Mouse (Mus musculus) heart, embryonic 12.5 days (tissue): ENCODE results near the gene Atat1. TPM values are rescaled to one million over a fixed set of nuclear protein-coding genes. Genes with fewer than 3 reads are reported as not detected.

Experiments used
- ATAC-seq: fragments of 200-750 bp; cut with Nextera tagmentation; 2 replicates; pipeline ENCODE4 v1.8.0; 2017; ENCODE audit warnings: moderate TSS enrichment, moderate library complexity; ENCODE audit not compliant: insufficient number of reproducible peaks, low FRiP score
- H3K27ac ChIP-seq: fragments of 300-500 bp; sonication (generic); 2 replicates; pipeline ENCODE4 v1.5.1; 2016; ENCODE audit warnings: mild to moderate bottlenecking, moderate library complexity; ENCODE audit not compliant: poor library complexity, severe bottlenecking
- H3K27me3 ChIP-seq: fragments of 300-500 bp; sonication (generic); replicated peaks from 2 replicates; pipeline ENCODE4 v1.6.1; 2016; ENCODE audit warnings: mild to moderate bottlenecking, moderate library complexity
- H3K36me3 ChIP-seq: fragments of 300-500 bp; sonication (generic); 2 replicates; pipeline ENCODE4 v1.6.1; 2016; ENCODE audit warnings: mild to moderate bottlenecking, moderate library complexity
- H3K4me1 ChIP-seq: fragments of 300-500 bp; sonication (generic); replicated peaks from 2 replicates; pipeline ENCODE4 v1.6.1; 2016; ENCODE audit warnings: mild to moderate bottlenecking
- H3K4me2 ChIP-seq: fragments of 300-500 bp; sonication (generic); 2 replicates; pipeline ENCODE4 v1.6.1; 2016; ENCODE audit warnings: mild to moderate bottlenecking, moderate library complexity
- H3K4me3 ChIP-seq: fragments of 300-500 bp; sonication (generic); 2 replicates; pipeline ENCODE4 v1.5.1; 2016; ENCODE audit warnings: mild to moderate bottlenecking
- H3K9ac ChIP-seq: fragments of 300-500 bp; sonication (generic); 2 replicates; pipeline ENCODE4 v1.6.1; 2016; ENCODE audit warnings: mild to moderate bottlenecking, moderate library complexity
- H3K9me3 ChIP-seq: fragments of 300-500 bp; sonication (generic); replicated peaks from 2 replicates; pipeline ENCODE4 v1.6.1; 2016; ENCODE audit warnings: mild to moderate bottlenecking, moderate library complexity
- WGBS: fragments of 180-500 bp; shearing (Covaris S2); methylation state at CpG from one replicate; pipeline ENCODE4 v1.1.7; 2016; 5-methylcytosine and 5-hydroxymethylcytosine counted together
- polyA plus RNA-seq: library from polyadenylated mRNA; unstranded; fragments of >200 nt; fragmentation: Nextera tagmentation; extraction: Ambion mirVana; gene quantifications from 2 replicates; pipeline ENCODE4 v1.2.1, GENCODE M21; 2016

The Atat1 gene
- polyA plus RNA-seq, 1 experiment from 2014 or later, result 56.4 TPM

DNA sequence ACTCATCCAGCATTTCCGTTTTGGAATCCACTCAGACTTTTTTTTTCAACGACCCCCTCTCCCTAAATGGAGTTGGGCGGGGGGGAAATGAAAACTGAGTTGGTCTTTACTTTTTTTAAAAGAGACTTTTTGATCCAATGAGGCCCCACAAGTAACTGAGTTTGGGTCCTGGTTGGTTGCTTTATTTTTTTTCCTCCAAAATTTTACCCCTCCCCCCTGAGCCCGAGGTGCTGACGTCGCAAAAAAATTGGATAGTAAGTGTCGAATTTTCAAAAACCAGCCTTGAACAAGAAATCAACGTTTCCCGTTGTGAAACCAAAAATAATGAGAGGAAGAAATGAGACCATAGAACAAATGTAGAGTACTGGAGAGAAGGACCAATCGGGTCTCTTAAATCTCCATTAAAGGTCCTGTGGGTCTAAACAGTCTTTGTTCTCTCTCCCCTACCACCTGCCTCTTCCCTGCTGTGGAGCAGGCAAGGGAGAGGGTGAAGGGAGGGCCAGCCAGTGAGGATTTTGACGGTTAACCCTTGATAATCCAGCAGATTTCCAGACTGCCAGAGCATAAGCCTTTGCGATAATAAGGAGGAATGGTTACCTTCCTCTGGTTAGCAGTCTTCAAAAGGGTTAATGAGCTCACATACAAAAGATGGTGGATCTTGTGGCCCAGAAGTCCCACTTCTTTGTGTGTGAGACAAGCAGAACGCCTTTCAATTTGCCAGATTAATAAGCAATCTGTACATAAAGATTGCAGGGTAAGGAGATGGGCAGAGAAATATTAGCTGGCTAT is 7.8 kb upstream of the Atat1 start:
- Histone ChIP-seq H3K9ac (peak overlapping the region; percentile 99), H3K4me2 (peak overlapping the region; percentile 96), H3K27me3 (no peaks in the 10 kb centered on the region), H3K4me3 (peak overlapping the region; percentile 79), H3K9me3 (no peaks in the 10 kb centered on the region), H3K27ac (peak overlapping the region; percentile 97), H3K36me3 (peaks cover 24% of the 10 kb centered on the region), H3K4me1 (peaks cover 33% of the 10 kb centered on the region)
- under 1% methylated on average over 13 of the region's 13 CpGs for WGBS
- ATAC-seq, result no peak

DNA sequence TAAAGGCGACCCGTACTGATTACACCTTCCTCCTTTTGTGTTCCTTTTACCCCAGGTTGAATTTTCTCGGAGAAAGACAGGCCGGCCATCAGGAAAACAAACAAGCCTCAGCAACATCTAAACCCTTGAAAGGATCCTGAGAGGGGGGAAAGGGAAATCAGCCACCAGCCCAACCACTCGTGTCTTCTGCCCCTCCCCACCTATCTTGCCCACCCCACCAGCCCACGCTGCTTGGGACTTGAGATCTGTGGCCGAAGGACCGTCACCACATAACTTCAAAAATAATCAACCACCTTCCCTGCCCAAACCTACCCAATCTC is 7.2 kb upstream of the Atat1 start:
- ATAC-seq, result no peak
- under 1% methylated on average over 8 of the region's 8 CpGs for WGBS

DNA sequence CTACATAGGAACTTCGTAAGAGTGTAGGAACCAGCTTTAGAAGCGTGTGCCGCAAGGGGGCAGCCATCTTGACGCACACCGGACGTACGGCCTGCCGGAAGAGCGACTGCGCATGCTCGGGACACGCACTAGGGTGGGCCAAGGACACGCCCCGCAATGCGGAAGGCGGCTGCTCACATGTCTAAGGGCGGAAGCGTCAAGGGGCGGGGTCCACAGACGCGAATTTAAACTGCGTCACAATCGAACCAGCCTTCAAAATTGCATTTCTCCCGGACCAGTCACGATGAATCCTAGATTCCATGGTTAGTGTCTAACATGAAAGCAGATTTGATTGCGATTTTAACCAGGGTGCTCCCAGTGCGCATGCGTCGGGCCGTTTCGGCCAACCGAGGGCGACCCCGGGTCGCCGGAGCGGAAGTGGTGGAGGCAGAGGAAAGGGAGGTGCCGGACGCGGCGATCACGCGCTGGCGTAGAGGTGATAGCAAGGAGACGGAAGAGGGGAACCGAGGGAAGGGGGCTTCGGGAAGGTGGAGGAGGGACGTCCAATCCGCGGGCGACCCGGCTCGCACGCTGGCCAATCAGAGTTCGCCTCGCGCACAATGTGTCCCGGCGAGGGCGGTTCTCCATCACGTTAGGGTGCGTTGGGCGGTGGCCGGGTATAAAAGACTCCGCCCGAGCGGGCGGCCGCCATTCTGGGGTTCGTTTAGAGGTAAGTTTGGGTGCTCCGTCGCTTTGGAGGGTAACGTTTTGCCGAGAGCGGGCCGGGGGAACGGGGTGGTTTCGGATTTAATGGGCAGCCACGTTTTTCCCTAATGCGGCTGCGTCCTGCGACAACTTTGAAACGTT is 6.6 kb upstream of the Atat1 start, which contains the start of the genes Mrps18b and Ppp1r10:
Gene Mrps18b, minus strand, starts transcription at position 93 of the 846 bp plus-strand sequence.
Gene Ppp1r10, plus strand, starts transcription at position 138 of the 846 bp plus-strand sequence.
- H3K27ac ChIP-seq, result peak within 1 kb of the TSS; percentile 97
- no peaks in the 10 kb centered on the region for H3K27me3 ChIP-seq
- H3K36me3 ChIP-seq, result peaks cover 35% of the 10 kb centered on the region
- WGBS, result under 1% methylated on average over 83 of the region's 83 CpGs
- no peaks in the 10 kb centered on the region for H3K9me3 ChIP-seq
- peak; percentile 96 for ATAC-seq
- peaks cover 30% of the 10 kb centered on the region for H3K4me1 ChIP-seq
- H3K4me3 ChIP-seq, result peak within 1 kb of the TSS; percentile 79
- peak within 1 kb of the TSS; percentile 96 for H3K4me2 ChIP-seq
- H3K9ac ChIP-seq, result peak within 1 kb of the TSS; percentile 99

More for the DNA sequence above, 7.2 kb upstream of the Atat1 start:
- Histone ChIP-seq H3K4me3 (peak overlapping the region; percentile 79), H3K27ac (peak overlapping the region; percentile 97), H3K4me2 (peak overlapping the region; percentile 96), H3K4me1 (peaks cover 33% of the 10 kb centered on the region), H3K9me3 (no peaks in the 10 kb centered on the region), H3K36me3 (peaks cover 29% of the 10 kb centered on the region), H3K27me3 (no peaks in the 10 kb centered on the region), H3K9ac (peak overlapping the region; percentile 99)

DNA sequence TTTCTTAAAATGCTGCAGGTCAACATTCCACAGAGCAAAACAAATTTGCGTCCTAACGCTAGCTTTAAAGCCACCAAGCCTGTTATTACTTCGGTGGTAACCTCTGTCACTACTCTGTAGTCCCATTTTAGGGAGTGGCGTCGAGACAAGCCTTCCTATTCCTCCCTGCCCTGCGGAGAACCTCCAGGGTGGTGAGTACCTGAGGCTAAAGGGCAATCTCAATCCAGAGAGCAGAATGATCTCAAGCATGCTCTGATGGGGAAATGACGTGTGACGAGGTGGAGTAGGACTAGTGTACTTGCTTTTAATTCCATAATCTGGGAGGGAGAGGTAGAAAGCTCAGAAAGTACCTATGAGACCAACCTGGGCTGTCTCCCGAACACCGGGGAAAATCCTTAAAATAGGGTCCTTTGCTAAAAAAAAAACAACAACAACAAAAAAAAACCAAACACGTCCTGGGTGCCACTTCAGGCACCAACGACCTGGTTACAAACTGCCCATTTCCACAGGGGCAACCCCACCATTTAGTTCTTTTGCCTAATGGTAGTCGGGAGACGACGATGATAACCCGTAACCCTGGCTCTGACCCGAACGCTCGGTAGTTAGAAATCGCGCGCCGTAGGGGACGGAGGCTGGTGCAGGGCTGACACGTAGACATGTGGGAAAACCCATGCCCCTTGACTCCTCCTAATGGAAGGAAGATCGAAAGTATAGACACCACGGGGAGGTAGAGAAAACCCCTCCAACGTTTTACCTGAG is 5.8 kb upstream of the Atat1 start:
- Histone ChIP-seq H3K4me1 (peaks cover 23% of the 10 kb centered on the region), H3K36me3 (peaks cover 43% of the 10 kb centered on the region), H3K9ac (peak overlapping the region; percentile 79), H3K9me3 (no peaks in the 10 kb centered on the region), H3K4me3 (peak overlapping the region; percentile 79), H3K4me2 (peak overlapping the region; percentile 86), H3K27ac (peak overlapping the region; percentile 97), H3K27me3 (no peaks in the 10 kb centered on the region)
- 0 out of 2 replicates have a peak, but pooled peaks have one; percentile 0 for ATAC-seq
- WGBS, result 2% methylated on average over 28 of the region's 28 CpGs

DNA sequence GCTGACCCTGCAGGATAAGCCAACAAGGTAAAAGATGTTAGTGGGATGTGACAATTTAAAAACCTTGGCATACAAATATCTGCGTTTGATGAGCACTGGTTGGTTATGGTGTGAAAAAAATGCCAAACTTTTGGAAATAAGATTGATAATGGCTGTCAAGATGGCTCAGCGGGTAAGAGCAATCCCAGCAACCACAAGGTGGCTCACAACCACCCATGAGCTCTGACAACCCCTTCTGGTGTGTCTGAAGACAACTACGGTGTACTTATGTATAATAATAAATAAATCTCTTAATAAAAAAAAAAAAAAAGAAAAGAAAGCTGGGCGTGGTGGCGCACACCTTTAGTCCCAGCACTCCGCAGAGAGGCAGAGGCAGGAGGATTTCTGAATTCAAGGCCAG is 5.1 kb upstream of the Atat1 start:
- ATAC-seq, result no peak
- 76% methylated on average over 6 of the region's 6 CpGs for WGBS
- no peak overlapping the region for H3K27ac ChIP-seq
- no peaks in the 10 kb centered on the region for H3K27me3 ChIP-seq
- peaks cover 43% of the 10 kb centered on the region for H3K36me3 ChIP-seq
- peak overlapping the region; percentile 79 for H3K4me3 ChIP-seq
- H3K4me1 ChIP-seq, result peaks cover 18% of the 10 kb centered on the region
- H3K9me3 ChIP-seq, result no peaks in the 10 kb centered on the region
- peak overlapping the region; percentile 86 for H3K4me2 ChIP-seq
- H3K9ac ChIP-seq, result peak overlapping the region; percentile 79; the same call in 1 of the 2 replicates

DNA sequence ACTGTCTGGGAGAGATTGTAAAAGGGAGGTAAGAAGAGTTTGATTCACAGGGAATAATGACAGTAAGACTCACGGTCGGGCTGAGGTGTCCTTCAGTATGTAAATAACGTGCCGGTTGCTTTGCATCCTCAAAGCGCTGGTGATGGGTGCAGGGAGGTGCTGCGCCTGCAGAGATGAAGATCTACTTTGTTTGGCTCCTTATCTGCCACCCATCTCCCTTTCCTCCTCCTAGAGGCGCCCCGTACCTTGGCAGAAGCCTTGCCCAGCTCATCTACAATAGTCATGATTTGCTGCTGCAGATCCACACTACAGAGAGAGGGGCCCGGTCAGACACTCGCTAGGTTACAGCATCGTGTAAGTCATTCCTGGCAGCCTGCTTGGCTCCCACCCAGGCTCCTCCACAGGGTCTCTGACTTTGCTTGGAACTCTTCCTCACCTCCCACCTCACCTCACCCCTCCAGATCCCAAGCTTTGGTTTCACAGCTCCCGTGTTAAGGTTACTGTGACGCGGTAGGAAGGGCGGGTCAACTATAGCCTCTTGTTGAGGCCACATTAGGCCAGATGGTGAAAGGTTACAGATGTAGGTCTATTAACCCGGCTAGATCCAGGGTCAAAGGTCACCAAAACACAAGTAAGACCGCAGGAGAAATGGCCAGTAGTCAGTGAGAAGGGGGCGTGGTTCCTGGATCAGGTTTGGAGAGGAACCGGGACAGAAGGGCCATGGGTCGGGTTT is 523 bp downstream of the Atat1 start:
- no peaks in the 10 kb centered on the region for H3K27me3 ChIP-seq
- H3K4me2 ChIP-seq, result peak overlapping the region; percentile 92
- H3K27ac ChIP-seq, result peak overlapping the region; percentile 61
- peak overlapping the region; percentile 68 for H3K4me3 ChIP-seq
- H3K4me1 ChIP-seq, result peaks cover 18% of the 10 kb centered on the region
- peaks cover 71% of the 10 kb centered on the region for H3K36me3 ChIP-seq
- no peaks in the 10 kb centered on the region for H3K9me3 ChIP-seq
- ATAC-seq, result peak; percentile 41; the same call in 1 of the 2 replicates
- 21% methylated on average over 20 of the region's 20 CpGs for WGBS
- peak overlapping the region; percentile 82 for H3K9ac ChIP-seq

DNA sequence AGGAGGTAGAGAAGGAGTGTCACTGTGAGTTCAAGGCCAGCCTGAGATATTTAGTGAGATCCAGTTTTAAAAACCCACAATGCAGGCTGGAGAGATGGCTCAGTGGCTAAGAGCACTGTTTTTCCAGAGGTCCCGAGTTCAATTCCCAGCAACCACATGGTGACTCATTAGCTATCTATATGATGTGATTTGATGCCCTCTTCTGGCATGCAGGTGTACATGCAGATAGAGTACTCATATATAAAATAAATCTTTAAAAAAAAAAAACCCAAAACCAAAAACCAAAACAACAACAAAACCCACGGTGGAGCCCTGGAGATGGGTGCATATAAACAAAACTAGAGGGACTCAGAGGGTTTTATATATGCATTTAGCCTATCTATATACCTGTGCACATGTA is 2.3 kb downstream of the Atat1 start:
- no peak overlapping the region for H3K4me2 ChIP-seq
- no peak overlapping the region for H3K4me3 ChIP-seq
- H3K27ac ChIP-seq, result no peak overlapping the region
- no peak for ATAC-seq
- H3K27me3 ChIP-seq, result no peaks in the 10 kb centered on the region
- no peaks in the 10 kb centered on the region for H3K9me3 ChIP-seq
- WGBS, result 83% methylated on average over 2 of the region's 2 CpGs
- peaks cover 26% of the 10 kb centered on the region for H3K4me1 ChIP-seq
- H3K36me3 ChIP-seq, result peaks cover 69% of the 10 kb centered on the region
- H3K9ac ChIP-seq, result no peak overlapping the region

DNA sequence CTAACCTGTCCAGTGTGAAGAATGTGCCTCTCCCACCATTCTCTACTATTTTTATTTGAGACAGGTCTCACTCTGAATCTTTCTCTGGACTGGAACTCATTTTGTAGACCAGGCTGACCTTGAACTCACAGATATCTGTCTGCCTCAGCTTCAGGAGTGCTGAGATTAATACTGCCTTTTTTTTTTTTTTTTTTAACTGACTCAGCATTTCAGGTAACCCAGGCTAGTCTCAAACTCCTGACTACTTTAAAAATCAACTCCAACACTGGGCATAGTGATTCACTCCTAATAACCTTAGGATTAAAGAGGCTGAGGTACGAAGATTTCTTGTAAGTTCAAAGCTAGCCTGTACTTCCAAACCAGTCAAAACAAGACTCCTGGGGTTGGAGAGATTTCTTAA is 4.3 kb downstream of the Atat1 start:
- Histone ChIP-seq H3K4me1 (peaks cover 26% of the 10 kb centered on the region), H3K36me3 (peaks cover 63% of the 10 kb centered on the region), H3K4me3 (no peak overlapping the region), H3K27ac (no peak overlapping the region), H3K4me2 (no peak overlapping the region), H3K9ac (no peak overlapping the region), H3K9me3 (no peaks in the 10 kb centered on the region), H3K27me3 (no peaks in the 10 kb centered on the region)
- WGBS, result 93% methylated on average over 1 of the region's 1 CpGs
- ATAC-seq, result no peak

DNA sequence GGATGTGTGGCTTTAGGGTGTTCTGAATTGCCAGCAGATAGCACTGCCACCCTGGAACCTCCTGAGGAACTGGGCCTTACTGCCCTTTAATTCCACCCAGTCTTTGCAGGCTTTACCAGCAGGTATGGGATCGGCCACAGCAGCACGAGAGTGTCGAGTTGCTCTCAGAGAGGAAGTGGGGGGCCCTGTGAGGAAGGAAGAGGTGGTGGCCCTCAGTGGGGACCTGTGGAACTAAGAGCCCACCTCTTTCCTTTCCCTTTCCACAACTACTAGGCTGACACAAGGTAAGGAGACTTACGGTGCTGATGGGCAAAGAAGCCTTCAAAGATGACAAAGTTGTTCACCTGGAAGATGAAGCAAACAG is 5.9 kb downstream of the Atat1 start:
- Histone ChIP-seq H3K36me3 (peaks cover 68% of the 10 kb centered on the region), H3K9ac (no peak overlapping the region), H3K27ac (peak overlapping the region; percentile 30; the same call in 1 of the 2 replicates), H3K4me3 (no peak overlapping the region), H3K4me1 (peaks cover 18% of the 10 kb centered on the region), H3K27me3 (no peaks in the 10 kb centered on the region), H3K4me2 (no peak overlapping the region), H3K9me3 (no peaks in the 10 kb centered on the region)
- 76% methylated on average over 4 of the region's 4 CpGs for WGBS
- no peak for ATAC-seq

DNA sequence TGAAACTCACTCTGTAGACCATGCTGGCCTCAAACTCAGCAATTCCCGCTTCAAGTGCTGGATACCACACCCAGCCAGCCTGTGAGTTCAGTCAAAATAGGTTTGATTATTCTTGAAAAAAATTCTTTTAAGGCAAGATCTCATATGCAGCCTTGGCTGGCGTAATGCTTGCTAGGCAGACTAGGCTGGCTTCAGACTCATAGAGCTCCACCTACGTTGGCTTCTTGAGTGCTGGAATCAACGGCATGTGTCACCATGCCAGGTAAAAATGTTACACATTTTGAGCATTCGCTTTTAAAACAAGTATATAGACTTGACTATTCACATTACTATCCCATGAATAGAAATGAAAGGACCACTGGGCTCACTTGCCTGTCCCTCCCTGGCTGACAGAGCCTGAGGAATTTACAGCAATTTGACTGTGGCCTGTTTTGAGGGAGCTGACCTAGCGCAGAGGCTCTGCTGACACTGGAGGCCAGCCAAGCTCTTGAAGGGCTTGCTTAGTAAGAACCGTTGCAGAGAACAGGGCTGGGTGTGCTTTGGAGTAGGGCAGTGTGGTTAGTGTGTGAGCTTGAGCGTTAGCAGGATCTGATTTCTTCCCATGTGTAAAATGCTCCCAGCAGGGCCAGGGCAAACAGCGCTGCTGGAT is 6.4 kb downstream of the Atat1 start:
- Histone ChIP-seq H3K4me2 (no peak overlapping the region), H3K36me3 (peaks cover 66% of the 10 kb centered on the region), H3K27me3 (no peaks in the 10 kb centered on the region), H3K4me1 (peaks cover 12% of the 10 kb centered on the region), H3K9me3 (no peaks in the 10 kb centered on the region), H3K4me3 (no peak overlapping the region), H3K9ac (no peak overlapping the region), H3K27ac (peak overlapping the region; percentile 30; the same call in 1 of the 2 replicates)
- WGBS, result 79% methylated on average over 9 of the region's 9 CpGs
- 0 out of 2 replicates have a peak, but pooled peaks have one; percentile 33 for ATAC-seq
